Mouse (Mus musculus) ES-Bruce4 (cell line): ENCODE results near the gene Vmn1r226.

Experiments
- CTCF ChIP-seq: IDR thresholded peaks from one replicate; pipeline ENCODE4 v1.8.1; 2011; ENCODE audit warnings: low read depth, low read length
- POLR2A ChIP-seq: IDR thresholded peaks from one replicate; pipeline ENCODE4 v1.8.1; 2011; ENCODE audit warnings: low read length; ENCODE audit not compliant: insufficient read depth

DNA sequence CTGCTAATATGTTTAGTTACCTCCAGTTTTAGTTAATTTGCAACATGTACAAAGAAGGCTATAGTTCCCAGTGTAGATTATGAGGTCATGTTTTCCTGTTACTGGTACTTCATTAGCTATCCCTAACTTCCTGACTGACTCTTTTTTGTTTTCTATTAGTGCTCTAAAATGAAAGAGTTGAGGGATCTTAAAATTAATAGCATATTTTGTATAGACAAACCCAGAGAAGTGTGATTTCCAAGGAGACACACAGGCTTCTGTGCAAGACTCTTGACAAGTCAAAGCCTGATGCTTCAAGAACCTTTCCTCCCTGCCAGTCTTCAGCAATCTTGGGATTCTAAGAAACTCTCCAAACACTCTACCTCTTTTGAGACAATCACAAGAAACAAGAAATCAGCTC is at the start of gene Vmn1r226:
- TF ChIP-seq CTCF (no peak), POLR2A (no peak)
